8 mouse cellular contexts compared by ENCODE assay signal in genomic region chr2:152831019-152831878, GRCm38 (mm10). TPM values are rescaled to one million over a fixed set of nuclear protein-coding genes. Genes with fewer than 3 reads are reported as not detected.
DNase-seq lines count a peak whose midpoint lies in the region; ATAC-seq lines count a peak whose summit lies in the region.

Gene Bcl2l1, minus strand, starts transcription at chr2:152831728.

- ATAC-seq in inflammation-experienced regulatory T-cells, adult 6 months, result peak; percentile 82
- ATAC-seq in megakaryocyte-erythroid progenitor cell, adult 5-6 weeks (replicated peaks; ENCODE audit: low FRiP score, low TSS enrichment, poor library complexity, severe bottlenecking), result peak; percentile 96

- intact Hi-C loops in gastrocnemius, postnatal 14 days (cut with DNase I; ENCODE audit: low total_unique reads), result loop anchor here (5.0 kb wide), 1 partner anchor 64 kb away; no protein-coding TSS in a partner anchor
- intact Hi-C loops in left cerebral cortex, postnatal 10 days (cut with DNase I), result loop anchor here (1.0 to 10.0 kb wide), 3 partner anchors 64 to 216 kb away; no protein-coding TSS in a partner anchor

- peak; percentile 99 for DNase-seq in adipocyte (ENCODE audit: low spot score)
- peak; percentile 99 for DNase-seq in embryo, embryonic 10 days (ENCODE audit: low spot score)
- peak; percentile 99 for DNase-seq in gastrocnemius, postnatal 14 days
- DNase-seq in left cerebral cortex, postnatal 10 days (ENCODE audit: extremely low spot score in 1 of 2, low spot score in 2 of 2), result peak; percentile 96 to 100
- DNase-seq in right cerebral cortex, postnatal 25 days, result peak; percentile 99
- peak; percentile 99 for DNase-seq in urinary bladder, postnatal 4 days (ENCODE audit: low spot score in 2 of 2)

RNA-seq across cellular contexts. Expression of gene Bcl2l1, which starts in this region (rescaled TPM):
- total RNA-seq in gastrocnemius, postnatal 14 days (2021), result 10 to 100 TPM; 14.4 to 28.6 TPM
- polyA plus RNA-seq in inflammation-experienced regulatory T-cells, adult 6 months (2017; shearing (Covaris generic)), result 10 to 100 TPM; 36.5 to 64.5 (median 41.8) TPM
- 100 to 1,000 TPM; 118 to 123 TPM for total RNA-seq in left cerebral cortex, postnatal 10 days (2021)
- 5.7 and 6.7 TPM in 2 replicates for total RNA-seq in megakaryocyte-erythroid progenitor cell, adult 5-6 weeks (2014; fragmentation: Nextera tagmentation)
- total RNA-seq in megakaryocyte-erythroid progenitor cell, adult 5-6 weeks (2017), result 3.7 and 11.8 TPM in 2 replicates

Comparison
In these comparisons a context has a peak if more than half of its experiments do, and no peak if none do; other contexts are left out.
1. Peak in every context shown above with its lines: DNase-seq and ATAC-seq.
2. RNA of gene Bcl2l1 (total RNA-seq): 118 to 123 TPM in left cerebral cortex, postnatal 10 days; 14.4 to 28.6 TPM in gastrocnemius, postnatal 14 days and 3.7 to 11.8 TPM in megakaryocyte-erythroid progenitor cell, adult 5-6 weeks; every median in the first group is over 4 times any median in the second.